Mouse (Mus musculus) left cerebral cortex, postnatal 14 days (tissue): ENCODE results near the gene Rnf41. TPM values are rescaled to one million over a fixed set of nuclear protein-coding genes. Genes with fewer than 3 reads are reported as not detected.

Source experiments
- DNase-seq, 2 experiments: peaks; one replicate each; pipeline ENCODE4 v3.0.0; 2021 to 2022; ENCODE audit warnings: low spot score in 2 of 2, mixed read lengths in 1 of 2
- intact Hi-C: fragments of 180-260 bp; cut with DNase I; formaldehyde crosslinking; loops from one replicate; pipeline ENCODE4 v1.15.1; 2025
- long read RNA-seq, 2 experiments: library from polyadenylated mRNA; stranded (forward); transcript quantifications; one replicate each; pipeline ENCODE4 v2.0.0; 2021
- total RNA-seq, 2 experiments: library from RNA; stranded (reverse); gene quantifications; 2 replicates each; pipeline ENCODE4 v1.2.3; 2021

Rnf41 gene
- total RNA-seq = 10 to 100 TPM; 75.0 to 77.2 TPM
- long read RNA-seq, experiment 1, transcript Rnf41-201 (7 exons, 3,144 nt) = major isoform, 10 of 39 reads
- long read RNA-seq, experiment 1, partial matches to known transcripts = 24 of 39 reads
- long read RNA-seq, experiment 1, other reads (novel, unspliced or antisense) = 3 of 39 reads
- long read RNA-seq, experiment 2, transcript Rnf41-201 (7 exons, 3,144 nt) = major isoform, 6 of 30 reads
- long read RNA-seq, experiment 2, partial matches to known transcripts = 18 of 30 reads
- long read RNA-seq, experiment 2, other reads (novel, unspliced or antisense) = 3 of 30 reads

GRCm38 (mm10) chr10:128411211-128412054, at the start of gene Rnf41, which contains the start of gene Nabp2:
TSS of gene Rnf41 (plus strand) at chr10:128411657.
TSS of gene Nabp2 (minus strand) at chr10:128411492.
- intact Hi-C loops = loop anchor here (2.0 kb wide), 1 partner anchor 47 kb away; the partner anchor contains the start of gene Smarcc2
- peak; percentile 96 to 97 for DNase-seq

- intact Hi-C loops = no loop called here
- no peak for DNase-seq
Observed at GRCm38 (mm10) chr10:128361836-128362235, 49.6 kb upstream of the Rnf41 start.

DNA sequence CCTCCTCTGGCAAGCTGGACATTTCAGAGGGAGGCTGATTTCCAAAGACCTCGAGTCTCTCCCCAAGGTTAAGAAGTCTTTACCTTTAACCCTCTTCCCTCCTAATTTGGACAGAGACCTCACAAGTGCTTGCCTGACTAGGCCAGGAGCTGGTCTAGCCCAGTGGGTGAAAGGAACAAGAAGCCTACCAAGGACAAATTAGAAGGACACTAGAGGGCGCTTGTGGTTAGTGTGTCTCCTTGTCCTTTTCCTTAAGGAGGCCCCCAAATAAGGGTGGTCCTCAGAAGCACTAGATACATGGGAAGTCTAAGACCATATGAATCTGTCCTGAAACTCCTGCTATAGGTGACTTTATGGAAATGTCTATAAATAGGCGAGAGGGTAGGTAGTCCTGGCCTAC, 48.9 kb upstream of the Rnf41 start:
- intact Hi-C loops = no loop called here
- DNase-seq = peak in 1 of 2 experiments; percentile 48

- no peak for DNase-seq
- intact Hi-C loops = loop anchor here (5.0 kb wide), 1 partner anchor 89 kb away; the partner anchor contains the start of gene Smarcc2
Observed at GRCm38 (mm10) chr10:128367899-128368401, 43.5 kb upstream of the Rnf41 start.

GRCm38 (mm10) chr10:128368402-128369217, 42.8 kb upstream of the Rnf41 start, which contains the start of gene Coq10a:
TSS of gene Coq10a (minus strand) at chr10:128368997.
- DNase-seq = peak; percentile 90 to 96
- intact Hi-C loops = loop anchor here (5.0 kb wide), 1 partner anchor 89 kb away; the partner anchor contains the start of gene Smarcc2

DNA sequence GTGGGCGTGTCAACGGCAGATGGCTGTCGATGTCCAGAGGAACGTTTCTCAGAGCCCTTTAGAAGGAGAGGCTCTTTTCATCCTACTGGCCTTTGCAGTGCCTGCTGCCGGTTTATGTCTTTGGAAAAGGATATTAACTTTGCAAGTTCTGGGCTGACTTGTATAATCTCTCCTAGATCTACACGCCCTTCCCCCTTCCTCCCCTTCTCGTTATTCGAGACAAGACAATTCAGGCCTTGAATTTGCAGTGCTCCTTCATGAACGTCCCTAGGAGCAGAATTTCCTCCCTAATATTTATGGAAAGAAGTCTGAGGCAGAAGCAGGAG, 42.3 kb upstream of the Rnf41 start:
- no peak for DNase-seq
- intact Hi-C loops = loop anchor here (5.0 kb wide), 1 partner anchor 88 kb away; the partner anchor contains the start of gene Smarcc2

GRCm38 (mm10) chr10:128369599-128369998, 41.9 kb upstream of the Rnf41 start:
- intact Hi-C loops = loop anchor here (5.0 kb wide), 1 partner anchor 88 kb away; the partner anchor contains the start of gene Smarcc2

GRCm38 (mm10) chr10:128370021-128370420, 41.4 kb upstream of the Rnf41 start:
- intact Hi-C loops = loop anchor here (10.0 kb wide), 1 partner anchor 175 kb away; the partner anchor contains the start of genes Rpl41 and Zc3h10
- DNase-seq = no peak

More at GRCm38 (mm10) chr10:128369599-128369998, 41.9 kb upstream of the Rnf41 start:
- no peak for DNase-seq

GRCm38 (mm10) chr10:128370601-128371000, 40.9 kb upstream of the Rnf41 start:
- intact Hi-C loops = loop anchor here (10.0 kb wide), 1 partner anchor 174 kb away; the partner anchor contains the start of genes Rpl41 and Zc3h10
- DNase-seq = no peak

DNA sequence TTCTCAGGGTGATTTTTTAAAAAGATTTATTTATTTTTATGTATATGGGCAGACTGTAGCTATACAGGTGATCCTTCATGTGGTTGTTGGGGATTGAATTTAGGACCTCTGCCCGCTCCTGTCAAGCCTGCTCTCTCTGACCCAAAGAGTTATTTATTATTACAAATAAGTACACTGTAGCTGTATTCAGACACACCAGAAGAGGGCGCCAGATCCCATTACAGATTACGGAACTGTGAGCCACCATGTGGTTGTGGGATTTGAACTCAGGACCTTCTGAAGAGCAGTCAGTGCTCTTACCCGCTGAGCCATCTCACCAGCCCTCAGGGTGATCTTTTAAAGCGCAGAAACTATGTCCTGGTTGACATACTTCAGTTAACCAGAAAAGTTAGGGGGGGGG, 39.3 kb upstream of the Rnf41 start:
- DNase-seq = no peak
- intact Hi-C loops = loop anchor here (10.0 kb wide), 1 partner anchor 173 kb away; the partner anchor contains the start of genes Rpl41 and Zc3h10

- intact Hi-C loops = loop anchor here (10.0 kb wide), 1 partner anchor 172 kb away; the partner anchor contains the start of genes Rpl41 and Zc3h10
- no peak for DNase-seq
Observed at GRCm38 (mm10) chr10:128372989-128373748, 38.3 kb upstream of the Rnf41 start.

DNA sequence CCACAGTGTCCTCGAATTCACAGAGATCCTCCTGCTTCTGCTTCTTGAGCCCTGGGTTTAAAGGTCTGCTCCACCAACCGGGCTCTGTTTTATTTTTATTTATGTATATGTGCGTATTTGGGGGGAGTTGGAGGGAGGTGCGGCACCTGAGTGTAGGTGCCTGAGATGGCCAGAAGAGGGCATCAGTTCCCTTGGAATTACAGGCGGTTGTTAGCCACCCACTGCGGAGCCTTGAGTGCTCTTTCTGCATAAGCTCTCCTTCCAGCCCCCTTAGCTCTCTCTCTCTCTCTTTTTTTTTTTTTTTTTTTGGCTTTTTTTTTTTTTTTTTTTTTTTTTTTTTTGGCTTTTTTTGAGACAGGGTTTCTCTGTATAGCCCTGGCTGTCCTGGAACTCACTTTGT, 37.1 kb upstream of the Rnf41 start:
- intact Hi-C loops = loop anchor here (10.0 kb wide), 1 partner anchor 170 kb away; the partner anchor contains the start of genes Rpl41 and Zc3h10
- peak; percentile 9 to 47 for DNase-seq

GRCm38 (mm10) chr10:128376099-128376454, 35.4 kb upstream of the Rnf41 start:
- intact Hi-C loops = loop anchor here (10.0 kb wide), 1 partner anchor 169 kb away; the partner anchor contains the start of genes Rpl41 and Zc3h10
- DNase-seq = no peak

GRCm38 (mm10) chr10:128376455-128377211, 34.8 kb upstream of the Rnf41 start, which contains the start of gene Ankrd52:
TSS of gene Ankrd52 (plus strand) at chr10:128377115.
- DNase-seq = peak in 1 of 2 experiments; percentile 80
- intact Hi-C loops = loop anchor here (10.0 kb wide), 1 partner anchor 168 kb away; the partner anchor contains the start of genes Rpl41 and Zc3h10

DNA sequence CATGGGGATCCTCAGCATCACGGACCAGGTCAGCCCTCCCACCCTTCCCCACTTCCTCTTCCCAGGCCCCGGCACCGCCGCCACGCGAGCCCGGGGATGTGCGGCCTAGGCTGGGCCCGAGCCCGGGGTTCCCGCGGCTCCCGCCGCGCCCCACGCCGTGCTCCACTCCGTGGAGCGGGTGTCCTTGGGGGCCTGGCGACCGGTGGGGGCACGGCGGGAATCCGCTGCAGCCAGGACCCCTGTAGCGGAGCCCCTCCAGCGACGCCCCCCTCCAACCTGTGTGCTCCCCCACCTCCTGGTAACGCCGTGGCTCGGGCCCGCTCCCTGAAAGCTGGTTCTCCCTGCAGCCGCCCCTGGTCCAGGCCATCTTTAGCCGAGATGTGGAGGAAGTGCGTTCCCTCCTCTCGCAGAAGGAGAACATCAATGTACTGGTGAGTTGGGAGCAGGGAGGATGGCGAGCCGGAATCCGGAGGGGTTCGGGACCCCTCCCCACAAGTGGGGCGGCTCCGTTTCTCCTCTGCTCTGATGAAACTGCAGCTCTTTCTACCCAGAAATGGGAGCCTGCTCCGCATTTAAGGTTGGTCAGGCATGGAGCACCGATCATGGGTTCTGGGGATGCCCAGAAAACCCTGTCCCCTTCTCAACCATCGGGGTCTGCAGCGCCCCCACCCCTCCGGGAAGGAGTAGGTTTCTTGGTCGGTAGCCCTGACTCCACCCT, 34.1 kb upstream of the Rnf41 start:
- intact Hi-C loops = loop anchor here (10.0 kb wide), 1 partner anchor 167 kb away; the partner anchor contains the start of genes Rpl41 and Zc3h10
- DNase-seq = peak in 1 of 2 experiments; percentile 47

- intact Hi-C loops = loop anchor here (10.0 kb wide), 1 partner anchor 167 kb away; the partner anchor contains the start of genes Rpl41 and Zc3h10
Observed at GRCm38 (mm10) chr10:128377940-128378448, 33.5 kb upstream of the Rnf41 start.

More at GRCm38 (mm10) chr10:128377940-128378448, 33.5 kb upstream of the Rnf41 start:
- no peak for DNase-seq
